12 mouse cellular contexts compared by ENCODE assay signal in the genomic region with DNA sequence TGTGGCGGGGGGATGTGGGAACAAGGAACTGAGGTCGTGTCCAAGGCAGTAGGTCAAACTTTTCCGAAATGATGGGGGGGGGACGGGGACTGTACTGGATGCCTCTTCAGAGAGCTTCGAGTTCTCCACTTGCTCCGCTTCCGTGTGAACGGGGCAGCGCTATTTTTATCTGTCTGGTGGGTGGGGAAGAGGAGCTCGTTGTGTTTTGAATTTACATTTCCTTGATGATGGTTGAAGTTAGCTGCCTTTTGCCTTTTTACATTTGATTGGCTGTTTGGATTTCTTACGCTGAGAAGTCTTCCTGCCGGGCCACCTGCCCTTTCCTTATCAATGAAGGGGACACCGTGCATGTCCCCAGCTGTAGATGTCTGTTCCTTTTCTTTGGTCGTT. TPM values are rescaled to one million over a fixed set of nuclear protein-coding genes. Genes with fewer than 3 reads are reported as not detected.
DNase-seq lines count a peak whose midpoint lies in the region; ATAC-seq and TF ChIP-seq lines count a peak whose summit lies in the region.
"Had no signal": no experiment of that assay in that cellular context is flagged by ENCODE, and none has a peak within 500 bp of the region (broad histone marks: within the 10 kb centered on the region; RNA-seq: fewer than 3 reads in every experiment).

No protein-coding gene starts in this region.

- peaks cover 19% of the 10 kb centered on the region; the same call in 1 of the 2 replicates for H3K4me1 ChIP-seq in heart, embryonic 10.5 days
- no peaks in the 10 kb centered on the region for H3K4me1 ChIP-seq in lung, embryonic 14.5 days (ENCODE audit: insufficient read depth)
- no peaks in the 10 kb centered on the region for H3K4me1 ChIP-seq in hindbrain, embryonic 16.5 days (ENCODE audit: control insufficient read depth, insufficient read depth, low read depth, low read length)
- no peaks in the 10 kb centered on the region for H3K4me1 ChIP-seq in stomach, postnatal 0 days (replicated peaks; ENCODE audit: control insufficient read depth, insufficient read depth)
- no peaks in the 10 kb centered on the region for H3K4me1 ChIP-seq in forebrain, embryonic 15.5 days

- no peak for ATAC-seq in lung, embryonic 14.5 days (ENCODE audit: insufficient read depth)
- no peak for ATAC-seq in hindbrain, embryonic 16.5 days
- ATAC-seq in stomach, postnatal 0 days (ENCODE audit: low FRiP score, low TSS enrichment): no peak
- ATAC-seq in forebrain, embryonic 15.5 days (replicated peaks): no peak

- H3K4me2 ChIP-seq in lung, embryonic 14.5 days: peak overlapping the region; percentile 27; the same call in 1 of the 2 replicates
- H3K4me2 ChIP-seq in hindbrain, embryonic 16.5 days (ENCODE audit: low read length): peak overlapping the region; percentile 36
- peak overlapping the region; percentile 25; the same call in 1 of the 2 replicates for H3K4me2 ChIP-seq in stomach, postnatal 0 days (replicated peaks; ENCODE audit: low read depth)
- no peak overlapping the region for H3K4me2 ChIP-seq in forebrain, embryonic 15.5 days (replicated peaks)

- whole genome bisulfite sequencing in heart, embryonic 10.5 days: 25% methylated on average over 14 of the region's 14 CpGs
- 26% methylated on average over 14 of the region's 14 CpGs for WGBS in lung, embryonic 14.5 days
- WGBS in hindbrain, embryonic 16.5 days: 67% methylated on average over 14 of the region's 14 CpGs
- 44% methylated on average over 14 of the region's 14 CpGs for WGBS in stomach, postnatal 0 days
- 61% methylated on average over 14 of the region's 14 CpGs for WGBS in forebrain, embryonic 15.5 days

- H3K36me3 ChIP-seq in heart, embryonic 10.5 days: no peaks in the 10 kb centered on the region
- no peaks in the 10 kb centered on the region for H3K36me3 ChIP-seq in lung, embryonic 14.5 days (ENCODE audit: insufficient read depth)
- no peaks in the 10 kb centered on the region for H3K36me3 ChIP-seq in hindbrain, embryonic 16.5 days (ENCODE audit: control insufficient read depth, insufficient read depth, low read length)
- H3K36me3 ChIP-seq in stomach, postnatal 0 days (ENCODE audit: control insufficient read depth, insufficient read depth, low read length): no peaks in the 10 kb centered on the region
- H3K36me3 ChIP-seq in forebrain, embryonic 15.5 days: no peaks in the 10 kb centered on the region

- peaks cover 6% of the 10 kb centered on the region; the same call in 1 of the 2 replicates for H3K27me3 ChIP-seq in heart, embryonic 10.5 days (ENCODE audit: insufficient read depth, poor library complexity, severe bottlenecking)
- no peaks in the 10 kb centered on the region for H3K27me3 ChIP-seq in lung, embryonic 14.5 days (ENCODE audit: insufficient read depth, low read length)
- H3K27me3 ChIP-seq in hindbrain, embryonic 16.5 days (replicated peaks; ENCODE audit: control insufficient read depth, insufficient read depth, low read length): no peaks in the 10 kb centered on the region
- H3K27me3 ChIP-seq in stomach, postnatal 0 days (ENCODE audit: control insufficient read depth, insufficient read depth, low read length): no peaks in the 10 kb centered on the region
- H3K27me3 ChIP-seq in forebrain, embryonic 15.5 days: no peaks in the 10 kb centered on the region
- H3K27me3 ChIP-seq: CH12.LX had no signal

- H3K9ac ChIP-seq in lung, embryonic 14.5 days: no peak overlapping the region
- no peak overlapping the region for H3K9ac ChIP-seq in hindbrain, embryonic 16.5 days (ENCODE audit: low read depth, low read length)
- no peak overlapping the region for H3K9ac ChIP-seq in stomach, postnatal 0 days (ENCODE audit: low read length)
- H3K9ac ChIP-seq in forebrain, embryonic 15.5 days (replicated peaks): no peak overlapping the region

- no peak for TF ChIP-seq CTCF in lung, embryonic 14.5 days (IDR thresholded peaks at IDR 0.05; ENCODE audit: low read depth)
- TF ChIP-seq CTCF in stomach, postnatal 0 days (IDR thresholded peaks at IDR 0.05; ENCODE audit: low read depth): no peak

- 0 out of 2 replicates have a peak overlapping the region, but pooled peaks have one; percentile 36 for H3K27ac ChIP-seq in heart, embryonic 10.5 days
- no peak overlapping the region for H3K27ac ChIP-seq in lung, embryonic 14.5 days (ENCODE audit: low read depth)
- H3K27ac ChIP-seq in hindbrain, embryonic 16.5 days (ENCODE audit: low read depth, low read length): no peak overlapping the region
- H3K27ac ChIP-seq in stomach, postnatal 0 days (replicated peaks): no peak overlapping the region
- no peak overlapping the region for H3K27ac ChIP-seq in forebrain, embryonic 15.5 days (replicated peaks)

- no peak for TF ChIP-seq EP300 in stomach, postnatal 0 days (optimal IDR thresholded peaks at IDR 0.05)

- no peaks in the 10 kb centered on the region for H3K9me3 ChIP-seq in heart, embryonic 10.5 days
- H3K9me3 ChIP-seq in lung, embryonic 14.5 days (ENCODE audit: low read depth, low read length): no peaks in the 10 kb centered on the region
- no peaks in the 10 kb centered on the region for H3K9me3 ChIP-seq in hindbrain, embryonic 16.5 days (ENCODE audit: control insufficient read depth, low read length)
- no peaks in the 10 kb centered on the region for H3K9me3 ChIP-seq in stomach, postnatal 0 days (ENCODE audit: control insufficient read depth, low read length)
- no peaks in the 10 kb centered on the region for H3K9me3 ChIP-seq in forebrain, embryonic 15.5 days

- peak overlapping the region; percentile 19; the same call in 1 of the 2 replicates for H3K4me3 ChIP-seq in heart, embryonic 10.5 days
- H3K4me3 ChIP-seq in lung, embryonic 14.5 days (ENCODE audit: low read depth, low read length): no peak overlapping the region
- H3K4me3 ChIP-seq in hindbrain, embryonic 16.5 days (ENCODE audit: low read length): no peak overlapping the region
- H3K4me3 ChIP-seq in stomach, postnatal 0 days (ENCODE audit: low read depth, low read length): no peak overlapping the region
- no peak overlapping the region for H3K4me3 ChIP-seq in forebrain, embryonic 15.5 days

- no peak for DNase-seq in heart, embryonic 10.5 days (ENCODE audit: low spot score)
- no peak for DNase-seq in heart, adult 18-20 months
- no peak for DNase-seq in lung, embryonic 14.5 days
- no peak for DNase-seq in lung, postnatal 4 days
- no peak for DNase-seq in stomach, postnatal 0 days (ENCODE audit: low spot score)
- DNase-seq in cerebellum, postnatal 10 days: no peak

RNA-seq across cellular contexts. Expression of a gene that starts 23.7 kb away (rescaled TPM):
- 0.16 and 0.51 TPM in 2 replicates for polyA plus RNA-seq in heart, embryonic 10.5 days (2016; fragmentation: Nextera tagmentation; extraction: Ambion mirVana)
- under 1 TPM; 0.12 to 0.46 TPM for total RNA-seq in heart, adult 18-20 months (2021)
- 0.12 TPM in 1 of 2 replicates, not detected in the other for polyA plus RNA-seq in lung, embryonic 14.5 days (2014; fragmentation: Nextera tagmentation; extraction: Ambion mirVana)
- polyA plus RNA-seq in hindbrain, embryonic 16.5 days (2015; fragmentation: Nextera tagmentation; extraction: Ambion mirVana): 0.36 and 0.40 TPM in 2 replicates
- polyA plus RNA-seq in stomach, postnatal 0 days (2015; fragmentation: Nextera tagmentation; extraction: Ambion mirVana): 0.22 and 0.23 TPM in 2 replicates
- polyA plus RNA-seq in forebrain, embryonic 15.5 days (2015; fragmentation: Nextera tagmentation; extraction: Ambion mirVana): 0.19 and 0.29 TPM in 2 replicates

RNA-seq across cellular contexts. Expression of a gene that starts 23.8 kb away (rescaled TPM):
- 403 and 488 TPM in 2 replicates for polyA plus RNA-seq in heart, embryonic 10.5 days (2016; fragmentation: Nextera tagmentation; extraction: Ambion mirVana)
- total RNA-seq in heart, adult 18-20 months (2021): 100 to 1,000 TPM; 270 to 278 TPM
- 477 and 500 TPM in 2 replicates for polyA plus RNA-seq in lung, embryonic 14.5 days (2014; fragmentation: Nextera tagmentation; extraction: Ambion mirVana)
- polyA plus RNA-seq in hindbrain, embryonic 16.5 days (2015; fragmentation: Nextera tagmentation; extraction: Ambion mirVana): 390 and 413 TPM in 2 replicates
- polyA plus RNA-seq in stomach, postnatal 0 days (2015; fragmentation: Nextera tagmentation; extraction: Ambion mirVana): 253 and 262 TPM in 2 replicates
- polyA plus RNA-seq in forebrain, embryonic 15.5 days (2015; fragmentation: Nextera tagmentation; extraction: Ambion mirVana): 381 and 388 TPM in 2 replicates

RNA-seq across cellular contexts. Expression of a gene that starts 58.8 kb away (rescaled TPM):
- not detected in 2 replicates for polyA plus RNA-seq in heart, embryonic 10.5 days (2016; fragmentation: Nextera tagmentation; extraction: Ambion mirVana)
- not detected for total RNA-seq in heart, adult 18-20 months (2021)
- polyA plus RNA-seq in lung, embryonic 14.5 days (2014; fragmentation: Nextera tagmentation; extraction: Ambion mirVana): not detected in 2 replicates
- polyA plus RNA-seq in hindbrain, embryonic 16.5 days (2015; fragmentation: Nextera tagmentation; extraction: Ambion mirVana): 0.65 and 0.85 TPM in 2 replicates
- 0.34 and 0.64 TPM in 2 replicates for polyA plus RNA-seq in stomach, postnatal 0 days (2015; fragmentation: Nextera tagmentation; extraction: Ambion mirVana)
- not detected in 2 replicates for polyA plus RNA-seq in forebrain, embryonic 15.5 days (2015; fragmentation: Nextera tagmentation; extraction: Ambion mirVana)
- total RNA-seq: CH12.LX; heart, postnatal 4 days; layer of hippocampus, postnatal 25 days had no signal
- polyA plus RNA-seq: testis, adult 2 months had no signal
